Mouse (Mus musculus) heart, adult 11 months (tissue): ENCODE measurements around the gene Gm9913.

ENCODE experiments used
- DNase-seq: peaks from one replicate; pipeline ENCODE4 v3.0.0; 2022

Gene Gm9913

DNA sequence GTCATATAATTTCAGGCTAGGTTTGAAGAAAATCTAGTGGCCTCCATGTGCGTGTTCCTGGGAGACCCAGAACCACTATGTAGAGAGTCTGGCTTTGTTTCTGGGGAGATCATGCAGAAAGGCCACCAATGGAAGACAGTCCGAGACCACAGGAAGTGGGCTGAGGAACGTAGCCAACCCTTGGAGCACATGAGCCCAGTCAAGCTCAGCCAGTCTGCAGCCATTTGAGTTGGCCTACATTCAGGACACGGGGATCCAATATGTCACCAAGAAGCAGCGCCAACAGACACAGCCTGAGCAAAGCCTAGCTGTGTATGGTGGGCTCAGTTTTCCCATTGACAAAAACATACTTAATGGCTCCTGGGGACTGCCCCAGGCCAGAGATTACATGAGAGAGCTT is 8.2 kb upstream of the Gm9913 start:
- peak; percentile 95 for DNase-seq

DNA sequence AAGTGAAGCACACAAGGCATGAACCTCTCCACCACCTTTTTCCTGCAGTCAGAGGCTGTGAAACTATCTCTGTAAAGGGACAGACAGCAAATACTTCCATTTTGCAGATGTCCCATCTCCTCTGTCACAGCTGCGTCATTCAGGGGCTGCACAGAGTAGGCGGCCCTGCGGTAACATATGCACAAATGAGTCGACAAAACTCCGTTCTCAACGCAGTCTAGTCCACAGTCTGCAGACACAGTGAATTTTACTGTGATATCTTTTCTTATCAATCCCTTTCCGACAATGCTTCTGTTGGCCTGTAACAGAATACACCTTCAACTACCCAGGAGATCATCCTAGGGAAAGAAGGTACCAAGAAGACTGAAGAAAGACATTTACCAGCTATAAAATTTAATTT is 6.7 kb upstream of the Gm9913 start:
- peak; percentile 66 for DNase-seq

DNA sequence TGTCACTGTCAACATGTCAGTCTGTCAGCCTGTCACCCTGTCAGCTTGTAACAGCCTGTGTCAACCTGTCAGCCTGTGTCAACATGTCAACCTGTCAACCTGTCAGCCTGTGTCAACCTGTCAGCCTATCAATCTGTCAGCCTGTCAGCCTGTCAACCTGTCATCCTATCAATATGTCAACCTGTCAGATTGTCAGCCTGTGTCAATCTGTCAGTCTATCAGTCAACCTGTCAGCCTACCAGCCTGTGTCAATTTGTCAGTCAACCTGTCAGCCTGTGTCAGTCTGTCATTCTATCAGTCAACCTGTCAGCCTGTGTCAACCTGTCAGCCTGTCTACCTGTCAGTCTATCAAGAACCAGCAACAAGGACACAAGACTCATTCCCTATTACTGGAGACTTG is 3.4 kb upstream of the Gm9913 start:
- peak; percentile 78 for DNase-seq

DNA sequence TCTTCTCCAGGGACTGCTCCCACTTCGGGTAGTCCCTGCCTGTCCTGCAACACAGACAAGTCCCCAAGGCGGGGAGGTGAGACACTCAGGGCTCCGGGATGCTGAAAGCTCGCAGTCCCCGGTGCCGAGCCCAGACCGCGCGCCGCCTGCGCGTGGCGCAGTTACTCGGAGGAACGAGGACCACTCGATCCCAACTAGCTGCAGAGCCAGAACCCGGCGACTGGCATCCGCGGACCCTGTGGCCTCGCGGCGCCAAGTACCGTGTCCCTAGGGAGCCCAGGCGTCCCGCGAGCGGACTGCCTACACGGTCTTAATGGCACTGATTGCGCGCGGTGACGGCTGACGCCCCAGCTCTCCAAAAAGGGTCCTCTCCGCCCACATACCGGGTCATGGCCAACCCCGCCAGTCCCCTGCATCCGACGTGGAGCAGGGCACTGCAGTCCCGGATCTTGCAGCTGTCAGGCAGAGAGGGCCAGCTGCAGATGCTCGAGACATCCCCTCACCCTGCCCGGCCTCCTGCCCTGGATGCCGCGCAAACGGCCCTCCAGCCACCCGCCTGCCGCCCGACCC is 942 bp downstream of the Gm9913 start:
- peak; percentile 98 for DNase-seq

DNA sequence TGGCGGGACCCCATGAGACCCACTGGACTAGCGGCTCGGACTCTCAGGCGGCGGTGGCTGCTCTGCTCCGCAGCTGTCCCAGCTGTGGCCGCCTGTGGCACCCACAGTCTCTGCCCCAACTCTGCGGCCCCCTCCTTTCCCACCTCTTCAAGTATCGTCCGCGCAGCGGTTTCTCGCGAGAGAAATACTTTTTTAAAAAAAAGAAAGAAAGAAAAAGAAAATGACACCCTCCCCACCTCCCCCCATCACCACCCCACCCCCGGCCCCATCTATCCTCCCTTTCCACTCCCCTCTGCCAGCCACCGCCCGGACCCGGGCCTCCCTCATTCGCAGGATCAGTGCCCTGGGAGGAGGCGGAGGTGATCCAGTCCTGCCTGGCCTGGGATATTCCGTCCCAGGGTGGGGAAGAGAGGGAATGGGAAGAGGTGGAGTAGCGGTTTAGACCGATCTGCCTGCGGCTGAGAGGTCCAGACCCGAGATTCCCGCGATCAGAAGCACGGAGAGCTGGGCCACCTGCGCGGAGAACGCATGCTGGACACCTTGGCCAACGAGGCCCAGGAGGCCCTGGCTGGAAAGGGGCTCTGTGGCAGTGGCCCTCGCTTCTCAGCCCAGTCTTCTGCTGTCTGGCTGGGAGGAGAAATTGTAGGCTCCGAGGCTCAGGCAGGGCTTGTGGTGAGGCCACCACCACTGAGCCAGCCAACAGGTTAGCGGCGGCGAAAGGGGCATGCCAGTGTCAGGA is 1.6 kb downstream of the Gm9913 start:
- no peak for DNase-seq

DNA sequence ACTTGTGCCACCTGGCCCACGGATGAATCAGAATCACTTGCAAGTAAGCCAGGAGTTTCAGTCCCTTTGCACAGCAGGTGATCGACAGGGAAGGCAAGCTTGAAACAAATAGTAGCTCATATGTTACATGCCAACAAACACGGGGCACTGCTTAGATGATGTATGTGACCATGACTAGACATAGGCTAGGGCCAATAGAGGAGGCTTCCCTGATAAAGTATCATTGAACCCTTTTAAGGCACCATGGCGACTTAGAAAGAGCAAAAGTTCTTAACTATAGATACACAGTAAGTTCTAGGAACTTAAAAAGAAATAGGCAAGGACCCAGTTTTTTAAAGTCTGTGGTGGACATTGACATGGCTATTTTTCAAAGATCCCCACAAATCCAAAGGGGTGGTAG is 3.0 kb downstream of the Gm9913 start, which contains the start of gene Fbn1:
Fbn1 (minus strand) TSS at position 101 of the 400 bp plus-strand sequence.
- no peak for DNase-seq

DNA sequence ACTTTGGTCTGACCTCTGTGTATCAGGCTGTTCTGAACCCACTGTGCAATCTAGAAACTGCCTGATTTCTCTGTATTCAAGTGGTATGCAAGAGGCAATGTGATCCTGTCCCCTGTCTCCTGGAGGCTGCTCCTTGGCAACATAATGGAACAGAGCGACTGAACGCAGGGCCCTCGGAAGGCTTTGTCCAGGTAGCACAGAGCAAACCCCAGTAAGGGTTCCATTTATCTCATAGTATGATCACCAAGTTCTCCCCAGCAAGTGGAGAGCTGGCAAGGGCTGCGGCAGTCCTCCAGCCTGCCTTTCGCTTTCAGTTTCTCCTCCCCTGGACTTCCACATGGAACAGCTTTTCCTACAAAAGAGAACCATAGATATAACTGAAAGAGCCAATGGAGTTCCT is 3.5 kb downstream of the Gm9913 start:
- DNase-seq, result peak; percentile 92

DNA sequence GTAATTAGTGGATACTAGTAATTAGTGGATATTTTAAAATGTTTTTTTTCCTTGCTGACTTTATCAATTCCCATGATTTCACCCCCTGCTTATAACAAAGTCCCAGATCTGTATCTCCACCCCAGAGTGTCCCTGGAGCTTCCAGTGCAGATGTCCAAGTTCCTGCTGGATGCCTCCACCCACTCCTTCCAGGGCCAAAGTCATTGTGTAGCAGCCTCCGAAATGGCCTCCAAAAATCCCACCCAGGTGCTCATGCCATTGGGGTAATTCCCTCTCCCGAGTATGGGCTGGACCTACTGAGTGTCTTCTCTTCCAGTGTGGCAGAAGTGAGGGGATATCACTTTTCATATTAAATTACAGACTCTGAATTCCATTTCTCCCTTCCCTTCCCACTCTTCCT is 5.9 kb downstream of the Gm9913 start:
- DNase-seq, result peak; percentile 96

DNA sequence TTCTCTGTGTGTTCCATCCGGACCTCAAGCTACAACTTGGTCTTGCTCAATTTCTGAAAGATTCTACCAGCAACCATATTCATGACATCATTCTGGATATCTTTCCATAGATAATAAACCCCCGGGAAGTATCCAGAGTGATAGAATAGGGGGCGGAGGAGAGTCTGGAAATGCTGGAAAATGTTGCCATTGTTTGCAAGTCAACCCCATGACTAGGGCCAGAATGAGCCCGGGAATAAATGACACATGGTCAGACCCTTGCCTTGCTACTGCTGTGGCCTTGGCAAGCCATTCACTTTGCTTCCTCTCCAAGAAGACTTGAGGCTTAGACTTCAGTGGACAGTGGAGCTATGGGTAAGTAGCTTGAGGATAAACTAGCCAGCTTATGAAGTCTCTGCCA is 7.0 kb downstream of the Gm9913 start:
- peak; percentile 95 for DNase-seq

DNA sequence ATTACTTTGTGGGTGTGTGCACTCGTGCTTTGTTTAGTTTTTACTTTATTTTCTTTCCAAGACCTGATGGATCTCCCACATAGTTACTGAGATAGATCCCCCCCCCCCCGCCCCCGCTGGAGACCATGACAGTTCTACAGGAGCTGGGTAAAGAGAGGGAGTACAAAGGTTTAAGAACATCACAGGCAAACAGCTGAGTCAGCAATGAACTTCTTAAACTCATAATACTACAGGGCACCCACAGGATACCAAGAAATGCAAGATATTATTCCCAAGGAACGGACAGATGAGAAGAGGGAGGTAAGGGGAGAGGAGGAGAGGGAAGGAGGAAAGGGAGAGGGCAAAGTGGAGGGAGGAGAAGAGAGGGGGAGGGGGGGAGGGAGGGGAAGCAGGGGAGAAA is 7.7 kb downstream of the Gm9913 start:
- DNase-seq, result no peak

DNA sequence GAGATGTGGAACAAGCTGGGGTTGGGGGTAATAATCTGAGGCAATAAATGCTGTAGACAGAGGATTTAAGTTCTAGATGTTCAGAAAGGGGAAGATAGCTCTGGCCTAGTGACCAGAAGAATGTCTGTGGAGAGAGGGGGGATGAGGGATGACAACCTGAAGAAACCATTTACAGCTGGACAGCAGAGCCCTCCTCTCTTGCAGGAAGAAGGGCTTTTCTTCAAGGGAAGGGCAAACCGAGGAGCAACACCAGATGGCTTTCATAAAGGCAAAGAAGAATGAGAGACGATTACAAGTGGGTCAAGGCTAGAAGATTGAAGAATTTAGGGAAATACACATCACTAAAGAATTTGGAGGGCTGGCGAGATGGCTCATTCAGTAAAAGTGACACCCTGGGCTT is 9.5 kb downstream of the Gm9913 start:
- peak; percentile 75 for DNase-seq

DNA sequence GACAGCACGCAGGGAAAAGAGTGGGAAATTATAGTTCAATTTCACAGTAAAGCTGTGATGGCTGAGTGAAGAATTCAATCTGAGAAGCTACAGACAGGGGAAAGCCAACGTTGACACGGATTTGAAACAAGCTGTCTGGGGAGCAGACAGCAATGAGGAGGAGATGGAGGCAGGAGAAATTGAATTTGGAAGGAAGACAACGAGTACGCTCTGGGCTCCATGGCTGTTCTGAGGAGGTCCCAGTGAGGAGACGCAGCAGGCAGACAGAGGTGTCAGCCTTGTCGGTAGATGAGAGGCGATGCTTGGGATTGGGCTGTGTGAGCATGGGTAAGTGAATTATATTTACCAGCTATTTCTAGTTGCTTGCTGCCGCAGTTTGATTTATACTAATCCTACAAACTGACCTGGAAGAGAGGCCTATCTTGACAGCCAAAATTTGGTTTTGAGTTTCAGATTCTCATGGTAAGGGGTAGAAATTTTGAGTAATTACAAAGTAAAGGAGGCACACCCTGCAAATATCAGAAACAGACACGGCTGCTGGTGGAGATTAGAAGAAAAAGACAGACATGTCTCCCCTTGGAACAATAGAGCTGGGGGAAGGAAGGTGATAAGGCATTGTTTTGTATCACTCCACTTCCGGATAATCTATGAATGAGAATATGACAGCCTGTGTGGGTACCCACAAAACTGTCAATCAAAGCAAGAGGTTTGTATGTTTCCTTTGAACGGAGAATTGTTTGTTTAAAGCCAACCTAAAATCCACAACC is 10.6 kb downstream of the Gm9913 start:
- peak; percentile 83 for DNase-seq

DNA sequence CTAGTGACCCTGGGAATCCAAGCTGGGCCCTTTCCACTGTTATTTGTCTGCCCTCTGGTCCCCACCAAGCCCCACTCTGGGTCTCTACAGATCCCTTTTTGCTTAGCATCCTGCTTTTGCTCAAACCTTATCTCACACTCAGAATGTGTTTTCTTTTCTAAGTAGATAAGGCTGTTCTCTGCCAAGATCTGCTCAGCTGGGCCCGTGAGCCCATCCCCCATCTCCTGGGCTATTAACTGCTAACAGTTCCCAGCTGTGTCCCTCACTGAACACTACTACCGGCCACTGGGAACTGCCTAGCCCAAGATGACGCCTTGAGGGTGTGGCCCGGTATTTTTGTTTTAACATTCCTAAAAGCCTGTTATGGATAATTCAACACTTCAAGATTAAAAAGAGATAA is 11.7 kb downstream of the Gm9913 start:
- DNase-seq, result peak; percentile 98

DNA sequence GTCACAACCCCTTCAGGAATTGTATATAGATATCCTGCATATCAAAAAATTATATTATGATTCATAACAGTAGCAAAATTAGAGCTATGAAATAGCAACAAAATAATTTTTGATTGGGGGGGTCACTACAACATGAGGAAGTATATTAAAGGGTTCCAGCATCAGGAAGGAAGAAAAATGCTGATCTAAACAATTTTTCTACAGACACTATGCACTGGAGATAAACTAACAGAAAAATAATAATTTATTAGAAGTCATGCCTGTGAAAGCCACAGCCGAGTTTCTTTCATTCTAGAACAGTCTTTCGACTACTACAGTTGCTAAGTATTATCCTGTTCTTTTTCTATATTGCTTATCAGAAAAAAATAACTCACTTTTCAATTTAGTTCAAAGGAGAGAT is 20.6 kb downstream of the Gm9913 start:
- DNase-seq, result no peak

DNA sequence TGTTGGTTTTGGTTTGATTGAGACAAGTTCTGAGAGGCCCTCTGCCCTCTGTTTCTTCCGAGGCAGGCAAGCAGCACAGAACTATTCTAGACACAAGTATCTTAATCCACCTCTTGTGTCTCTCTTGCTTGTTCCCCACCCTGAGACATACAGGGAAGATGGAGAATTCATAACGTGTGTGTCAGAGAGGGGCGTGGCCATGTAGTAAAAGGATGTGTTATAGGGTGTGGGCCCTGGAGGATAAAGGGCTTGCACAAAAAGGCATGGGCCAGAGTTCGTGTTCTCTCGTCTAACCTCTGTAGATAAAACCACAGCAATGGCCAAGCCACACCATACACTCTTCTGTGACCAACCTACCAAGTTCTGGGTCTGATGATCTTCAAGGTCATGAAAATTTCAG is 21.7 kb downstream of the Gm9913 start:
- peak; percentile 83 for DNase-seq

DNA sequence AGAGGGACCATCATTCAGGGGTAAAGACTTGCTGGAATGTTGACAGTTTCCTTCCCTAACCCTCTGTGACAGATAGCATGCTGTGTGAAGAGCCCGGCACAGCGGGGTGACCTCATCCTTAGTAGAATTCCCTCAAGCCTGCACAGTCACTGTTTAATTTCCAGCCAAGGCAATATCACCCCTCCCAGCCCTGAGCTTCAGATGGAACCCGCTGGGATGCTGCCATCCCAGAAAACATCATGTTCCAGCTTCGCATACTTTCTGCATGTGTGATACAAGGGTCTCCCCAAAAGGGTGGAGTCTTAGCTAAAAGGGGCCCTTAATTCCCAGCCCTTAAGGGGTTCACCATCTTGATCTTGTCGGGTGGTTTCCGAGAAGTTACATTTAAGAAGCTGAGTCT is 25.8 kb downstream of the Gm9913 start:
- peak; percentile 97 for DNase-seq

DNA sequence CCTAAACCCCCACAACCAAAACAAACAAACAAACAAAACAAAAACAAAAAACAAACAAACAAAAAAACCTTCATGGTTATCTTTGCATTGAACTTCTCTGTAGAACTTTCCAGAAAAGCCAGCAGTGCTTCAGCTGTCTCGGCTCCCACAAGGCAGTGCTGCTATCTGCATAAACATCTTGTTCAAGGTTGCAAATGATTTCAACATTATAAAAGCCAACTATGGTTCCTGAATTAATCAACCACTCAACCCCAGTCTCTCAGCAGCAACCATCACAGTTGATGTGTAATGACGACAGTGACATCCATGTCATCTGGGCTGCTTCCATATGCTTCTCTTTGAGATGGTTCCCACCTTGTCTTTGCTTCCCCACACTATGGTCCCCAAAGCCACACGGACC is 34.8 kb downstream of the Gm9913 start:
- no peak for DNase-seq

DNA sequence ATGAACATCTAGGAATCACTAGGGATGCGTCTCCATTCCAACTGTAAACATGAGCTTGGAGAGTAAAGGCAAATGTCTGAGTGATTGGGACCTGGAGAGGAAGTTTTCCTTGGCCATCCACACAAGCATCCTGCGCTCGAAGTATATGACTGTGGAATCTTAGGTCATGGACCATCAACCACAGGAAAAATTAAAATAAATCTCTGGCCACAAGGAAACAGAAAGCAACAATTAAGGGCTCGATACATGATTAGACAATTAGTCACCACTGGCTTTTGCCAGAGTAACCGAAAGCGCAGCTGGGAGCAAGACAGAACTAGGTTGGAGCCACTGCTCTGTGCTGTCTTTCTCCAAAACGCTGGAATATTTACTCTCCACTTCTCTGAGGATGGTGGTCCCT is 35.7 kb downstream of the Gm9913 start:
- peak; percentile 89 for DNase-seq

DNA sequence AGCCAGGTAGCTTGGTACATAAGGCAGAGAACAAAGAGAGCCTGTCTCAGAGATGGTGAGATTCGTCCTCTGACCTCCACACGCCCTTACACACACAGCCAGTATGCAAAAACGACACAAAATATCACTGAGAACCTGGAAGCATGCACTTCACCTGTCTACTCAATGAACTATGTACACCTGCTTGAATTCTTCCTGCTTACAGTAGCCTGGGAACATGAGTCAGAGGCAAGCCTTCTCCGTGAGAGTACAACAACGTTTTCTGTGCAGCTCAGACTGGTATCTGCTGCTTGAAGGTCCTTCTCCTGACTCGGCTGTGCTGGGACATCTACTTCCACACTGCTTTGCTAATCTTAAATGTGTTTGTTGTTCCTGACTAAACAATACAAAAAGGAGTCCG is 36.6 kb downstream of the Gm9913 start:
- peak; percentile 55 for DNase-seq

DNA sequence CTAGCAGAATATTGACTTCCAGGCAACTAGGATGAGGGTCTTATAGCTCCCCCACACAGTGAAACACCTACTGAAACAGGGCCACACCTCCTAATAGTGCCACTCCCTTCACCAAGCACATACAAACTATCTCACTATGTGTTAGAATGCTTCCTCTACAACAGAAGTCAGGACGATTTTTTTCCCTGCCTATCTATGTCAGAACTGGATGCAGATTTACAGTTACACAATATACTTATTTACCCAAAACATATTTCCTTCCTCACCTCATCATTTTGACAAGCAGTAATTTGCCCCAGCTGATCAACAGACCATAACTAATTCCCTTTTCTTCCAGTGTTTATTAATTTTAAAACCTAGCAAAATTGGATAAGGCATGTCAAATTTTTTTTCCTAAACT is 38.8 kb downstream of the Gm9913 start:
- no peak for DNase-seq

DNA sequence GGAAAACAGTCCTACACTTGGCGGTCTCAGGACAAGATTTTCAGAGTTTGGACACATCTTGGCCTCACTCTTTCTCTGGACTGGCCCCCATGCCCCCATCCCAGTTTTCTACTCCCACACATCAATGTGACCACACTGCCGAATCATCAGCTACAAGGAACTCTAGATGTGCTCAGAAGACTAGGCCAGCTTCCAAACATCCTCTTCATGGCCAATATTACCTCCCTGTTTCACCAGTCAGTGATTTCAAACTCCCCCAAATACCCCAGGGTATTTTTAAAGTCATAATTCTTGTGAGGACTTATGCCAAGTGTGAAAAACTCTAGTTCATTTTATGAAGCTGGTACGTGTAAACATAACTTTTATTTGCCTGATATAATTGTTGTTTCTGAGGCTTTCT is 40.1 kb downstream of the Gm9913 start:
- DNase-seq, result peak; percentile 82

DNA sequence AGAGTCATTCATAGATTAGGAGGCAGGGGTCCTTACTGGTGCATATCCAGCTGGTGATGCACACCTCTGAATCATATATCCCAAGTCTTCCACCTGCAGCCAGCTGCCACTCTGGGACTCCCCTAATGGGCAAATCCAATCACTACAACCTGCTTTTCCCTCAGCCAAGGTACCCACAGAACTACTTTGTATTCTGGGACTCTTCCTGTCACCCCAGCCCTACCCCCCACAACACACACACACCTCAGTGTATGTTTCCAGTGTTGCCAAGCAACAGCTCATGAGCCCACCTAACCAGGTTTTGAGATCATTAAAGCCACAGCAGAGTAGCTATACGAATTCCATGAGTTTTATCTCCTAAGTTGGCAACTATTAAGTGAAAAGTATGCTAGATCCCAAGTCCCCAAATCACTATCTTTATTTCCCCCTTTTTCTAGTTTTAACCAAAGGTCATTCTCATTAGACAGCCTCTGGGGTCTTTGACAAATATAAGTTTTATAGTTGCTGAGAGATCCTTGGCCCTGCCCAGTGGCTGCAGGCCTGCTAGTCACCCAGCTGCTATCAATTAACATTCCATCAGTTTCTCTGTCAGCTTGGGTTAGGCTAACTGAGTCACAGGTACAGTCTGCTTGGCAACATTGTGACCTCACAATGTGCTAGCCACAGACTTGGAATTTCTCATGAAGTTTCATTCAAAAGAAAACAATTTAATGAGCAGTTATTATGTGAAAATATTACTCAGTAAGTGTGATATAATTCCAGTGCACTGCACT is 44.1 kb downstream of the Gm9913 start:
- DNase-seq, result peak; percentile 75

DNA sequence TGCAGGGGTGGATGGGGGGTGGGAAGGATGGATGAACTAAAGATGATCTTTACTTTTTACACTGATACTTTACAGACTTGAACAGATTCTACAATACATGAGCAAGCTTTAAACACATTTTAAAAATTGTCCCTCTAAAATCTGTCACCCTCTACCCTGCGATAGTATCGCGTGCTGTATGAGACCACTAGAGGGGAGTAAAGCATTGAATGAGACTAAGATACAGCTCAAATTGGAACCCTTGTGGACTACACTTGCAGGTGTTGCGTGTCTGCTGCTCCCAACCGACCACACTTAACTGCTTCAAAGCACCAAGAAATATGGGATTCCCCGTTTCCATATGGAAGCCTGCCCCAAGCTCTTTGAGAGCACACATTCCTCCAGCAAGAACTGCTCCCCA is 50.9 kb downstream of the Gm9913 start:
- DNase-seq, result peak; percentile 17
